Mouse (Mus musculus) left cerebral cortex, postnatal 25 days (tissue): Measurements from ENCODE around the gene Zbtb44. TPM values are rescaled to one million over a fixed set of nuclear protein-coding genes. Genes with fewer than 3 reads are reported as not detected.
"Not testable (repeated sequence)": the region's sequence is repeated elsewhere in the genome, so short reads cannot be mapped to it uniquely, and the experiment has no call there.

Source experiments
- DNase-seq, 2 experiments: peaks; one replicate each; pipeline ENCODE4 v3.0.0; 2022; ENCODE audit warnings: low spot score in 2 of 2, mixed read lengths in 1 of 2
- intact Hi-C: fragments of 180-260 bp; cut with DNase I; formaldehyde crosslinking; loops from one replicate; pipeline ENCODE4 v1.15.1; 2025
- total RNA-seq, 2 experiments: library from RNA; stranded (reverse); gene quantifications; 2 replicates each; pipeline ENCODE4 v1.2.3; 2021

Zbtb44 gene
- total RNA-seq, 2 experiments from 2014 or later, result 39.8 to 42.1 TPM

DNA sequence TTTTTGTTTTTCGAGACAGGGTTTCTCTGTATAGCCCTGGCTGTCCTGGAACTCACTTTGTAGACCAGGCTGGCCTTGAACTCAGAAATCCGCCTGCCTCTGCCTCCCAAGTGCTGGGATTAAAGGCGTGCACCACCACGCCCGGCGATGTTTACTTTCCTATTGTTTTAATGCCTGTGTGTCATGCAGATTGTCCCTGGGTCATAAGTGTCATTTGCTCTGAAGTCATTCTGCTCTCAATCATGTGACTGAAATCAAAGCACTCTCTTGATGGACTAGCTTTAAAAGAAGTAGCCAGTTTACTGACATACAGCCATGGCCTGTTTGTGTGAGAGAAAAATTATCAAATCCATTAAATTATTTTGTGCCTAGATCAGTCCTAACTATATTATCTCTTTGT lies 21.1 kb downstream of the Zbtb44 start:
- intact Hi-C loops, DNase-seq: not testable (repeated sequence)

DNA sequence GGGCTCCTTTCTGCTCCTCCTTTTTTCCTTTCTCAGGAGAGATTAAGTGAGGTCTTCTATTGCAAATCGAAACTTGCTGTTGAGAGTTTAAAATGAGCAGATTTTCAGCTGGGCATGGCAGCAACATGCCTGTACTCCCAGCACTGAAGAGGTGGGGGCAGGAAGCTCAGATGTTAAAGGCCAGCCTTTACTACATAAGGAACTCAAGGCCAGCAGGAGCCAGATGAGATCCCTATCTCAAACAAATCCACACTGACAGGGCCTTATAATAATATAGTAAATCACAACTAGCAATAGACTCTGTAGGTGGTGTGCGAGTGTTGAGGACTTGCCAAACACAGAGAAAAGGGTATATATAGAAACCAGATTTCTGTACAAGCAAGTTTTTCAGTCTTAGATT lies 28.3 kb downstream of the Zbtb44 start:
- intact Hi-C loops, result no loop called here
- peak in 1 of 2 experiments; percentile 6 for DNase-seq

DNA sequence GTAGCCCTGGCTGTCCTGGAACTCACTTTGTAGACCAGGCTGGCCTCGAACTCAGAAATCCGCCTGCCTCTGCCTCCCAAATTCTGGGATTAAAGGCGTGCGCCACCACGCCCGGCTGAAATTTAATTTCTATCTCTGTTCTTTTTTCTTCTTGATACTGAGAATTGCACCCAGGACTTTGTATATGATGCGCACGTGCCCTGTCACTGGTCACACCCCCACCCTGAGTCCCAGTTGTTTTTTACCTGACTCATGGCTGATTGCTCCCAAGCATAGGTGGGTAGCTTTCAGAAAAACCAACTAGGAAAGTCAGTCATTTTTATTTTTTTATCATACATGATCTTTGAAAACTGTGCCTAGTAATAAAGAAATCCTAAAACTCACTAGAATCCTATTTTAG lies 40.3 kb downstream of the Zbtb44 start:
- DNase-seq, result no peak
- intact Hi-C loops, result no loop called here

DNA sequence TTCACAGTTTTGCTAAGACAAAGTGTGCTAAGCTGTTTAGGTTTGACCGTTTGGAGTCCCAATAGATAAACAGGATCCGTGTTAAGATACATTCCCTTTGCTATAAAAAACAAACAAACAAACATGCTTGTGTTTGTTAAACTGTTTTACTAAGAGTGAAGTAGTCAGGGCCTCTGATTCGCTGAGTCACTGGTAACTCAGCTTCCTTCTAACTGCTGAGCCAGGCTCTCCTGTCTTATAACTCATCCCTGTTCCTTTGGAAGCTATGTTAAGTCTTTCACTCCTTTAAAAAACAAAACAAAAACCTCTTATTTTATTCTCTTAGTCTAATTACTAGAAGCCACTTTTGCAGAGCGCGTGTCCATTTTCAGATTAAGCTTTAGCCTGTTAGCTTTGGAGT lies 41.8 kb downstream of the Zbtb44 start:
- DNase-seq, result no peak
- intact Hi-C loops, result no loop called here

DNA sequence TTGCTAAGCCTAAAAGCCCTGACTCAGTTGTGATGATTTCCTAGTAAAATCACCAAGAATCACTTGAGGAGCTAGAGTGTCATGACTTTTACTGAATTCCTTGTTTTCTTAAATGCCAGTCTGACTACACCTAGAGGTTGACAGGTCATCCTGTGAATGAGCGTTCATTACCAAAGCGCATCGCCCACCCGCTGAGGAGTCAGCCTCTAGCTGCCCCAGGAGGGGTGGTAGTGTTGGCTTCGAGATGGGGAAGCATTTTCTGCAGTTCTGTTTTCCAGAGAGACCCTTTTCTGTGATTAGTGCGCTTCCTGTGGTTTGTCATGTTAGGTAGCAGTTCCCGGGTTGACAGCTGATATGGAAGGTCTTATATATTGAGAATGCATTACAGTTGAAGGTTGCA lies 43.4 kb downstream of the Zbtb44 start:
- intact Hi-C loops, result no loop called here
- DNase-seq, result no peak

DNA sequence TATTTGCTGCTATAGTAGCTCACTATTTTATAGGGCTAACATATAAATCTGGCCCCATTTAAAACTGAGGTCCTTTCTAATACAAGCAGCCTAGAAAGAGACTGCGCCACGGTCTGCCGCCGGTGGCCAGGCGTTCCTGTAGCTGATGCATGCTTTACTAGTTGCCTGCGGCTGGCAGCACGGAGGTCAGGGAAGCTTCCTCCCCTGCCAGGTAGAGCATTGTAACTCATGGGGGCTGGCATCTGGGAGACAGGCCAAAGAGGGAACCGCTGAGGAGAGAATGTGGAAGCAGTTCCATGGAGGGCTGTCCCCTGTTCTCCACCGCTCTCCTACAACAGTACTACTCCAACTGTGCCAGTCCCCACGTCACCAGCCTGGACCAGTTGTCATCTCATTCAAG lies 44.4 kb downstream of the Zbtb44 start:
- no peak for DNase-seq
- intact Hi-C loops, result no loop called here

DNA sequence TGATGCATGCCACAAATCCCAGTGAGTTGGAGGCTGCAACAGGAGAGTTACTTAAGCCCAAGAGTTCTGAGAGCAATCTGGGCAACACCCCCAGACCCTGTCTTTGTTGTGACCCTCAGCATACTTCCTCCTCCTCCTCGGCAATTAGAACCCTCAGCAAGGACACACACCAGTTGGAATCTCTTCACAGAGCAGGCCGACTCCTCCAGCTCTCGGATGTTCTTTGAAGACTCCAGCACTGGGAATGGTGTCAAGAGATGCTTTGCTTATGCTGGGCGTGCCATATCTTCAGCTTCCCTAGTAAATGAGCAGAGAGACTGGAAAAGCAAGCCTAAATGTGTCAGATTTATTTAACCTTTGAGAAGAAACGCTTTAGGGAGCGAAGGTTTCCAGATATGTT lies 50.3 kb downstream of the Zbtb44 start:
- peak in 1 of 2 experiments; percentile 17 for DNase-seq
- intact Hi-C loops, result loop anchor here (1.0 to 5.0 kb wide), 2 partner anchors 137 to 633 kb away; no protein-coding TSS in a partner anchor

DNA sequence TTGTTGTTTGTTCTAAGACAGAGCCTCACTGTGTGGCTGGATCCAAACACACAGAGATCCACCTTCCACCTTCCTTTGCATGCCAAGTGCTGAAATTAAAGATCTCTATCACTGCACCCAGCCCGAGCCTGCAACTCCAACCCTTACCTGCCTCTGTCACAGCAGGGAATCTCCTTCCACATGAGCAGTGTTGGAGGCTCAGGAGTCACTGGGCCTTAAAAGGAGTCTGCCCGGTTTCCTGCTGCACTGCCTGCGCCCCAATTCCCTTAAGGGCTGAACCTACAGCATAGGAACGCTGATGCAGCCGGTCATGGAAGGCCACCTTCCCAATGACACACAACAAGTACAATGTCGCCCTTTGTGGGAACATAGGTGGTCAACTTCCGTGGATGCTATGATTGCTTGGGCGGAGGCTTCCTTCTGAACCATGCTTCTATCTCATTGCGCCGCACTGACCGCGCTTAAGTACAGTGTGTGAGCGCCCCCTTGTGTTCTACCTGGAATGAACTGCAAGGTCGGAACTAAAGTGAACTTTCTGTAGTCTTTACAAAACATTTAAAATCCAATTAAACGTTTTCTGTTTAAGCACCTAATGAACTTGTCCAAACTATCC lies 51.7 kb downstream of the Zbtb44 start:
- intact Hi-C loops, result loop anchor here (5.0 kb wide), 1 partner anchor 635 kb away; no protein-coding TSS in a partner anchor
- peak; percentile 74 to 83 for DNase-seq

DNA sequence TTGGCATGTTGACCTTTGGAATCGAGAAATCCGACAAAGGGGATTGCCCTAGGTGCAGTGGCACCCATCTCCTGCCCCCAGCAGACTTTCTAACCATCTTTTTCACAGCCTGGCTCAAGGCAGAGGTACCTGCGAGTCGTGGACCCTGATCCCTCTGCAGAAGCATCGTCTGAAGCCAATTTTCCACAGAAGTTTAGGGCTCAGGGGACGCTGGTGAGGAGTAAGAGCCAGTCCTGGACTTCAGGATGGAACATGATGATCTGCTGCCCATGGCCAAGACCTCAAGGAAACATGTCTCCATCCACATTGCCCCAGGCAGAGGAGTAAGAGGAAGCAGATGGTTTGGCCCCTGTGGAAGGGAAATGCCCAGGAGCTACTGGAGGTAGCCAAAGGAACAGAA lies 52.3 kb downstream of the Zbtb44 start:
- no peak for DNase-seq
- intact Hi-C loops, result loop anchor here (5.0 kb wide), 1 partner anchor 635 kb away; no protein-coding TSS in a partner anchor

DNA sequence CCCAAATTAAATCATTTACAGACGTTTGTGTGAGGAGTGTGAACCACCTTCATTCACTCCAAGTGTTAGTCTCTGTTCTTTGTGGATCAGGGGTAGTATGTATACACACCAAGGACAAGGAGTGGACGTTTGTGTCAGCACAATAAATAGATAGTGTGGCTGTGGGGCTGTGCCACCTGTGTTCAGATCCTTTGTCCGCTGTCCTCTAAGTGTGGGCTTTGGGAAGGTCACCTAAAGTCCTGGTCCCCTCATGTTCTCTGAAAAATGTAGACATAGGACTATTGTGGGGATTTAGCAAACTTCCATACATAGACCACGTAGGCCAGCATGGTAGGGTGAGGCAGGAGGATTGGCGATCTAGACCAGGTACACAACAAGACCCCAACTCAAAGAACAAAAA lies 55.1 kb downstream of the Zbtb44 start:
- intact Hi-C loops, result no loop called here
- DNase-seq, result no peak

DNA sequence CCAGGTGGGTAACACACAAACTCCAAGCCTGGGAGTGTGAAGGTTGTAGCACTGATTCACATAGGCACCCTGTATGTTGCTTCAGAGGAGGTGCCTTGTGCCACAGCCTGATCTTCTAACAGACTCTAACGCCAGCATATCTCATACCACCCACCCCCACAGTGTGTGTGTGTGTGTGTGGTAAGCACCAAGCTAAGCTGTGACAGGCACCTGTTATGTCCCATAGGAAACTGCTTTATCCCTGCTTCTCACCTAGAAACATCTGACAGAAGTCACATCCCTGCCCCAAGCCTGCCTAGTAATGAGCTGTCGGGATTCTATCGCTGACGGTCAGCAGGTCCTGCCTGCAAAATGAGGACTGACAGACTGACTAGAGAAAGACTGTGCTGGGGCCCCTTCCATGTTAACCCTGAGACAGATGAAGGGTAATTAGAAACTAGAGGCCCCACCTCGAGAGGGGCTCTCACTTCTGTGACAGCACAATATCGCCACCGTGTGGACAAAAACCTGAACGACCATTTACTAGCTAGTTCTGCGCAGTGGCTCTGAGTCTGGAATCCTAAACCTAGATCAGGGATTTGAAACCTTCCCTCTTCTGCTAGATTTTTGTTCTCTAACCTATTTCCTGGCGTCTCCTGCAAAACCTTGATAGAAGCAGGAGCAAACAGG lies 55.8 kb downstream of the Zbtb44 start:
- peak; percentile 74 to 78 for DNase-seq
- intact Hi-C loops, result loop anchor here (2.0 kb wide), 1 partner anchor 605 kb away; no protein-coding TSS in a partner anchor

DNA sequence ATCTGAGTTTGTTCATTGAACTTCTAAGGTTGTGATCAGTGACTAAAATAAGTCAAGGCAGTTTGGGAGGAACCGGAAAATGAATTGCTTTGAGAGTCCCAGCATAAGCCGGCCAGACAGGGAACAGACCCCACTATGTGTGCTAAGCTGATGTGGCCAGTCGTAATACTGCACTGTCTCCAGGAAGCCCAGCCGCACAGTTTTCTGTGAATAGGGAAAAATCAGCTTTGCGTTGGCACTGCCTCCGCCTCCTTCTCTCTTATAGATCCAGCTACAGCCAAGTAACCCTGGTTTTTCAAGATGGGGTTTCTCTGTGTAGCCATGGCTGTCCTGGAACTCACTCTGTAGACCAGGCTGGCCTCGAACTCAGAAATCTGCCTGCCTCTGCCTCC lies 56.3 kb downstream of the Zbtb44 start:
- intact Hi-C loops, result loop anchor here (2.0 kb wide), 1 partner anchor 606 kb away; no protein-coding TSS in a partner anchor
- DNase-seq, result no peak

DNA sequence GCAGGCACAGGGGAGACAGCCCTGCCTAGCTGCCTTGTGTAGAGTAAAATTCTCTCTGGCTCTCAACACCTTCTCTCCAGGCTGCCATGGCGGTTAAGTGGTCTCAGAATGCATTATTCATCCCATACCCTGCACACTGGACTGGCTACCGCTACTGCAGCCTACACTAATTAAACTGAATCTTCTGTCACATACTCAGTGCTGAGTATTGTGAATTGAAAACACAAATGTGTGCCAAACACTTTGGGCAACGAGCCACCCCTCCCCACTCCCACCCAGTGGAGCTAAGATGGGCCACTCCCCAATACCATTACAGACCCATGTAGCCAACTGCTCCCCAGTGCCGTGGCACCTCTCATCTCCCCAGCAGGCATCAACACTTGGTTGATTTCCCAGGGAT lies 57.0 kb downstream of the Zbtb44 start:
- DNase-seq, result no peak
- intact Hi-C loops, result loop anchor here (2.0 kb wide), 1 partner anchor 607 kb away; no protein-coding TSS in a partner anchor

DNA sequence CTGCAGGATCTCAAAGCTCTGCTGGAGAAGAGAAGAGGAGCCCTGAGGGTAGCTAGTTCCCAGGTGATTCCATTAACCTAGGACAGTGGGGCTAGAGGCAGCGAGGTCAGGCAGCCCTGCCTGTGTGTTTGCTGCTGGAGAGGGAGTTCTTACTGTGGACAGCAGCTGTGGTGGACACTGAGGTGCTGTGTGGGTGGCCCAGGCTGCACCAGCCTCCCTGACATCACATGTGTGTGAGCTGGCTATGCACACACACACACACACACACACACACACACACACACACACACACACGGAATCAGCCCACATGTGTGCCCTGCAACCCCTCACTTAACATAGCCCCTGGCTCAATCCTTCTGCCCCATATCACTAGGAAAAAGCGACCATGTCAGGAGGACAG lies 57.7 kb downstream of the Zbtb44 start:
- intact Hi-C loops, result no loop called here
- no peak for DNase-seq

DNA sequence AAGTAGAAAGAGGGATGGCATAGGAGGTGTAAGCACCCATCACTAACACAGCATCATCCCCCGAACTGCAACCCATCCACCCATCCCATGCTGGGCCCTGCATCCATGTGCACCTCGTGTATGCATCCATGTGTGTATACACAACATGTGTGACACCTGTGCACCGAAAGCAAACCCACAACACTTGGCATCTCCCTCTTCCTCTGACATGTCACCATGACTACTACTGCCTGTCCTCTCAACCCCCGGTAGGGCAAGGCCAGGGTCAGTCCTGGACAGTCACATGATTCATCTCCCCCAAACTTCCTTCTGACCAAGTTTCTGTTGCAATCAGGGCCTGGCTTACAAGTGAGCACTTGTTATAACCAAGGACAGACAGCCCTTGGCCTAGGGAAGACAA lies 58.4 kb downstream of the Zbtb44 start:
- intact Hi-C loops, result no loop called here
- no peak for DNase-seq

DNA sequence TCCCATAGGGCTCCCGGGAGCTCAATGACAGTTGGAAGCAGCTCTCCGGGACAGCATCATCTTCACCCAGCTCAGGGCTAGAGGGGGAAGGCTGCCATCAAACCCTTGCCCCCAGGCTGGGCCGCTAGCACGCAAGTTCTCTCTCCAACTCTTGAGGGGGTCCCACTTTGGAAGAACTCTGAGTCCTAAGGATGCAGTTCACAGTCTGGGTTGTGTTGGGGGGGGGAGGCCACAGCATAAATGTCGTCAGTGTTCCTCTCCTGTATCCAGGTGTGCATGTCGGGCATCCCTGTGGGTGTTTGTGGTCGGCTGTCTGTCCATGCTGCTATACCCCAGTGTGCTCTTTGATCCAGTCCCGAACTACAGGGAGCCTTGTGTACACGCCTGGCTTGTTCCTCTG lies 59.1 kb downstream of the Zbtb44 start:
- intact Hi-C loops, result no loop called here
- no peak for DNase-seq

DNA sequence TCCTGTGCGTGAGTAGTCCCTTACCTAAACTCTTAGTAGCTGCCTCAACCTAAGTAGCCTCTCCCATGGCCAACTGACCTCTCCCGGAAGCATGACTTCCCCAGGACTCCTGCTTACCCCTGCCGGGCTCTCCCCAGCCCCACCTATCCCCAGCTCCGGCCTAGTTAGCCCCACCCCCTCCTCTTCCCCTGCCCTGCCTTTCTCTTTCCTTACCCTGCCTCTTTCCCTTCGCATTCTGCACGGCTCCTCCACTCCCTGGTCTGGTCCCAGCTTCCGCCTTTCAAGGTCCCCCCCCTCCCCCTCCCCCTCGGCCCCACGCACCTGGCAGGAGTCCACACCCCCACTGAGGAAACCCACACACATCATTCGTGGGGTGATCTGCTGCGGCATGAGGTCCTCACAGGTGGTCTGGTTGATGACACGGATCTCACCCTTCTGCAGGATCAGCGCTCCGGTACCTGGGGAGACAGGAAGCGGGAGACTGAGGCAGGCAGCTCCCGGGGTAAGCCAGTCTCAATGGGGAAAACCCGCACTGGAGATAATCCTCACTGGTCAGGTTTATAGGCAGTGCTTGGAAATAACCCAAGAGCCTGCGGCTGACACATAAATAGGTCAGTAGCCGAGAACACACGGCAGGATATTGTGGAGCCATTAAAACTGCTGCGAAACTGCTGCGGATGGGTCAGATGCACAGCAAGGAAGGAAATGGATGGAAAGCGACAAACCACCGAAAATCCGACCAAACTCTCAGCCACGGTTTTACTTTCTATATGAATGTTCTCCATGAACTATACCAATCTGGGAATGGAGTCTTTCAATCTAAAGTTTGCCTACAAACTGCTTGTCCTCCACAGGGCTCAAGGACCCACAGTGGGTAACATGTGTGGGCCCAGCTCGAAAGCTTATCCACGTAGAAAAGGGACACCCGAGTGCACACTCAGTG lies 59.9 kb downstream of the Zbtb44 start:
- no peak for DNase-seq
- intact Hi-C loops, result no loop called here

DNA sequence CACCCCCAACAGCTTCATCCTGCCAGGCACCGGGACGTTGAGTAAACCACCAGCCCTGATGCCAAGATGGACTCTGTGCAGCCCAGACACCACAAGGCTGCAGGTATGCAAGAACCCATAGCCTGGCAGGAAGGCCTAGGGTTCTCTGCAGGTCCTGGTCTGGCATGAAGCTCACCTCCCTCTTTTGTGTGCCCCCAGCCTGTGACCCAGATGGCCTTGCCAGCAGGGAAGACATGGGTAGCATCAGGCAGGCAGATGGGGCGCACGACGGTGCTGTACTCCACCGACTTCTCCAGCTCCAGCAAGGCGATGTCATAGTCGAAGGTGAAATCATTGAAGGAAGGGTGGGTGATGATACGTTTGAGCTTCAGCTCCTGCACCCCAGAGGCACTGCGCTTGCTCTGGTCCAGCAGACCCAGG lies 60.7 kb downstream of the Zbtb44 start:
- no peak for DNase-seq
- intact Hi-C loops, result no loop called here

DNA sequence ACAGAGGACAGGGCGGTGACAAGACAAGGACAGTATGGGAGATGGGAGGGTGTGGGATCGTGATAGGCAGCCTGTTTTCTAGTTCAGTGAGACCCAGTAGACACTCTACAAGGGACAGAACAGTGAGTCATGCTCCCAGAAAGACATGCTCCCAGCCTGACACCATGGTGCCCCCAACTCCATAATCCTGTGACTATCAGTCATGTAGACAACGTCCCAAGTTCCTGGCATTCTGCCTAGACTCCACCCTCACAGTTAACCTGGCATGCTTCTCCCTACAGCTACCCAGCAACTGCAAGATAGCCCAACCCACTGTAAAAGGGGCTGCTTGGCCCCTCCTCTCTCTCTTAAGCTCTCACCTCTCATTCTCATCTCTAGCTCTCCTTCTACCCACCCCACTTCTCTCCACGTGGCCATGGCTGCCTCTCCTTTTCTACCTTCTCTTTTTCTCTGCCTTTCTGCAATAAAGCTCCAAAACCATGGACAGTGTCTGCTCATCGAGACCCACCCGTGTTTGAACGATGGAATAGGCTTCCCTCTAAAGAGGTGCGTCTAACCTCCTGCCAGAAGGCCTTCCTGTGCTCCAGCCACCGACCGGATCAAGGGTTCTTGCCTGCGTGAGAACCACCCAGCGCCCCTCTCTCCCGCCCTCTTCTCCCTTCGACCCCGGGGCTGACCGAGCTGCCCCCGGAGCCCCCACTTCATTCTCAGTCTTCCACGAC lies 61.8 kb downstream of the Zbtb44 start:
- no peak for DNase-seq
- intact Hi-C loops, result no loop called here

DNA sequence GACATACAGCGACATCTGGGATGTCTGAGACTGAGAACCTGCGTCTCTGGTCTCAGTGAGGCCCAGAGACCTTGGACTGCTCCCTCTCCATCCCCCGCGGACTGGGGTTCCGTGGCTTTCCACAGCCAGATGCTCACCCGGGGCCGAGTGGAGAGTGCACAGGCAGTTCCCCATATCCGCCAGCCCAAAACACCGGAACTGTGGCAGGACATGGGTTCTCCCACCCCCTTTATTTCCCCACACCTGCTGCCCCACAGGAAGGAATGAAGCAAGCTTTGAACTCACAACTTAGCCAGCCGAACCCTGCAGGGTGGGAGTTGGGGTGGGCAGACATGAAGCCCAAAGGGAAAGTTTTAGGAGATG lies 62.4 kb downstream of the Zbtb44 start:
- intact Hi-C loops, result no loop called here
- DNase-seq, result no peak
